Mouse (Mus musculus) lung, postnatal 0 days (tissue): ENCODE data around the gene Hoxa5. TPM values are rescaled to one million over a fixed set of nuclear protein-coding genes. Genes with fewer than 3 reads are reported as not detected.
A peak's percentile ranks its signal among the peaks of the same experiment; 100 is the strongest.

Experiments used
- ATAC-seq: fragments of 200-750 bp; cut with Nextera tagmentation; 2 replicates; pipeline ENCODE4 v1.8.0; 2017; ENCODE audit warnings: moderate library complexity
- DNase-seq: peaks from one replicate; pipeline ENCODE4 v3.0.0-alpha.2; 2016; ENCODE audit warnings: low spot score
- H3K27ac ChIP-seq: fragments of 300-500 bp; sonication (generic); 2 replicates; pipeline ENCODE4 v1.5.1; 2014; ENCODE audit warnings: antibody characterized with exemption, mild to moderate bottlenecking, low read length, mixed read lengths
- H3K27me3 ChIP-seq: fragments of 300-500 bp; sonication (generic); replicated peaks from 2 replicates; pipeline ENCODE4 v1.6.1; 2014; ENCODE audit warnings: low read length, mixed read lengths; ENCODE audit not compliant: insufficient read depth
- H3K36me3 ChIP-seq: fragments of 300-500 bp; sonication (generic); 2 replicates; pipeline ENCODE4 v1.6.1; 2014; ENCODE audit warnings: low read length, mixed read lengths; ENCODE audit not compliant: insufficient read depth
- H3K4me1 ChIP-seq: fragments of 300-500 bp; sonication (generic); 2 replicates; pipeline ENCODE4 v1.6.1; 2014; ENCODE audit warnings: antibody characterized with exemption, low read depth, low read length, mixed read lengths; ENCODE audit not compliant: insufficient read depth
- H3K4me2 ChIP-seq: fragments of 300-500 bp; sonication (generic); replicated peaks from 2 replicates; pipeline ENCODE4 v1.6.1; 2014; ENCODE audit warnings: low read depth, mild to moderate bottlenecking, low read length, moderate library complexity, mixed read lengths
- H3K4me3 ChIP-seq: fragments of 300-500 bp; sonication (generic); 2 replicates; pipeline ENCODE4 v1.5.1; 2014; ENCODE audit warnings: low read depth, low read length
- H3K9ac ChIP-seq: fragments of 300-500 bp; sonication (generic); replicated peaks from 2 replicates; pipeline ENCODE4 v1.6.1; 2014; ENCODE audit warnings: low read depth, mild to moderate bottlenecking
- H3K9me3 ChIP-seq: fragments of 300-500 bp; sonication (generic); 2 replicates; pipeline ENCODE4 v1.6.1; 2016; ENCODE audit warnings: low read length, mixed read lengths
- CTCF ChIP-seq: IDR thresholded peaks from 2 replicates; pipeline ENCODE4 v1.5.1; 2016; ENCODE audit warnings: antibody characterized with exemption, mild to moderate bottlenecking
- EP300 ChIP-seq: IDR thresholded peaks from 2 replicates; pipeline ENCODE4 v1.6.1; 2016; ENCODE audit warnings: antibody characterized with exemption, mild to moderate bottlenecking, control low read depth
- WGBS: fragments of 180-500 bp; shearing (Covaris S2); extraction: QIAGEN DNeasy Blood & Tissue Kit; methylation state at CpG from one replicate; pipeline ENCODE4 v1.1.7; 2014; 5-methylcytosine and 5-hydroxymethylcytosine counted together
- polyA plus RNA-seq: library from polyadenylated mRNA; unstranded; fragments of >200 nt; fragmentation: Nextera tagmentation; extraction: Ambion mirVana; gene quantifications from 2 replicates; pipeline ENCODE4 v1.2.1, GENCODE M21; 2015

The Hoxa5 gene
- polyA plus RNA-seq, 1 experiment from 2014 or later: 40.3 TPM

GRCm38 (mm10) chr6:52200073-52200750 is 4.2 kb downstream of the Hoxa5 start:
- Histone ChIP-seq H3K4me3 (peak overlapping the region; percentile 22; the same call in 1 of the 2 replicates), H3K36me3 (no peaks in the 10 kb centered on the region), H3K9ac (peak overlapping the region; percentile 20; the same call in 1 of the 2 replicates), H3K4me2 (peak overlapping the region; percentile 55), H3K27me3 (peaks cover 9% of the 10 kb centered on the region; the same call in 1 of the 2 replicates), H3K27ac (peak overlapping the region; percentile 83), H3K4me1 (no peaks in the 10 kb centered on the region; the same call in 1 of the 2 replicates), H3K9me3 (no peaks in the 10 kb centered on the region)
- DNase-seq: peak; percentile 76
- ATAC-seq: no peak
- no peak for TF ChIP-seq EP300
- no peak for TF ChIP-seq CTCF
- 9% methylated on average over 30 of the region's 30 CpGs for WGBS

GRCm38 (mm10) chr6:52197271-52197670 is 7.1 kb downstream of the Hoxa5 start:
- DNase-seq (peak; percentile 91), ATAC-seq (peak; percentile 84)
- Histone ChIP-seq H3K36me3 (no peaks in the 10 kb centered on the region), H3K27me3 (0 out of 2 replicates have a peak, but pooled peaks cover 9% of the 10 kb centered on the region), H3K4me2 (peak overlapping the region; percentile 25), H3K4me1 (no peaks in the 10 kb centered on the region), H3K9ac (no peak overlapping the region), H3K9me3 (no peaks in the 10 kb centered on the region), H3K4me3 (no peak overlapping the region), H3K27ac (peak overlapping the region; percentile 76)
- peak; percentile 71 for TF ChIP-seq CTCF
- TF ChIP-seq EP300: no peak; the same call in 1 of the 2 replicates
- 12% methylated on average over 10 of the region's 10 CpGs for WGBS

GRCm38 (mm10) chr6:52196811-52197210 is 7.6 kb downstream of the Hoxa5 start:
- TF ChIP-seq CTCF (no peak), EP300 (no peak)
- WGBS: 19% methylated on average over 9 of the region's 9 CpGs
- H3K4me1 ChIP-seq: no peaks in the 10 kb centered on the region
- no peaks in the 10 kb centered on the region for H3K36me3 ChIP-seq
- peak; percentile 37 for ATAC-seq
- no peak for DNase-seq
- H3K4me2 ChIP-seq: peak overlapping the region; percentile 25
- peak overlapping the region; percentile 57; the same call in 1 of the 2 replicates for H3K27ac ChIP-seq
- 0 out of 2 replicates have a peak, but pooled peaks cover 9% of the 10 kb centered on the region for H3K27me3 ChIP-seq
- H3K9me3 ChIP-seq: no peaks in the 10 kb centered on the region
- H3K4me3 ChIP-seq: no peak overlapping the region
- no peak overlapping the region for H3K9ac ChIP-seq

GRCm38 (mm10) chr6:52194690-52195089 is 9.7 kb downstream of the Hoxa5 start:
- H3K36me3 ChIP-seq: no peaks in the 10 kb centered on the region
- no peak overlapping the region for H3K4me3 ChIP-seq
- H3K4me1 ChIP-seq: peaks cover 3% of the 10 kb centered on the region; the same call in 1 of the 2 replicates
- DNase-seq (no peak), ATAC-seq (no peak)
- WGBS: 12% methylated on average over 10 of the region's 10 CpGs
- no peaks in the 10 kb centered on the region for H3K9me3 ChIP-seq
- H3K4me2 ChIP-seq: no peak overlapping the region
- no peak overlapping the region for H3K9ac ChIP-seq
- 0 out of 2 replicates have a peak, but pooled peaks cover 6% of the 10 kb centered on the region for H3K27me3 ChIP-seq
- peak overlapping the region; percentile 1; the same call in 1 of the 2 replicates for H3K27ac ChIP-seq
- no peak for TF ChIP-seq CTCF
- no peak for TF ChIP-seq EP300

GRCm38 (mm10) chr6:52191860-52192550 is 12.4 kb downstream of the Hoxa5 start:
- TF ChIP-seq EP300 (no peak), CTCF (no peak)
- ATAC-seq: peak; percentile 71
- peaks cover 3% of the 10 kb centered on the region; the same call in 1 of the 2 replicates for H3K4me1 ChIP-seq
- H3K4me3 ChIP-seq: peak overlapping the region; percentile 62
- peak; percentile 91 for DNase-seq
- no peaks in the 10 kb centered on the region for H3K36me3 ChIP-seq
- peak overlapping the region; percentile 90 for H3K4me2 ChIP-seq
- H3K27me3 ChIP-seq: 0 out of 2 replicates have a peak, but pooled peaks cover 10% of the 10 kb centered on the region
- H3K9me3 ChIP-seq: no peaks in the 10 kb centered on the region
- H3K9ac ChIP-seq: peak overlapping the region; percentile 32; the same call in 1 of the 2 replicates
- peak overlapping the region; percentile 78 for H3K27ac ChIP-seq
- 2% methylated on average over 30 of the region's 55 CpGs for WGBS
